Mouse (Mus musculus) spleen, postnatal 14 days (tissue): ENCODE measurements around the gene Sgsm2.
"Not testable (repeated sequence)": the region's sequence is repeated elsewhere in the genome, so short reads cannot be mapped to it uniquely, and the experiment has no call there.

ENCODE experiments used
- DNase-seq, 2 experiments: peaks; one replicate each; pipeline ENCODE4 v3.0.0; 2021 to 2022; ENCODE audit warnings: low spot score in 2 of 2

Gene Sgsm2

GRCm38 (mm10) chr11:74828965-74829550, 67.8 kb downstream of the Sgsm2 start:
- DNase-seq, result no peak

GRCm38 (mm10) chr11:74828404-74828931, 68.4 kb downstream of the Sgsm2 start:
- DNase-seq, result no peak

- DNase-seq, result no peak
Observed at GRCm38 (mm10) chr11:74827791-74828403, 69.0 kb downstream of the Sgsm2 start.

DNA sequence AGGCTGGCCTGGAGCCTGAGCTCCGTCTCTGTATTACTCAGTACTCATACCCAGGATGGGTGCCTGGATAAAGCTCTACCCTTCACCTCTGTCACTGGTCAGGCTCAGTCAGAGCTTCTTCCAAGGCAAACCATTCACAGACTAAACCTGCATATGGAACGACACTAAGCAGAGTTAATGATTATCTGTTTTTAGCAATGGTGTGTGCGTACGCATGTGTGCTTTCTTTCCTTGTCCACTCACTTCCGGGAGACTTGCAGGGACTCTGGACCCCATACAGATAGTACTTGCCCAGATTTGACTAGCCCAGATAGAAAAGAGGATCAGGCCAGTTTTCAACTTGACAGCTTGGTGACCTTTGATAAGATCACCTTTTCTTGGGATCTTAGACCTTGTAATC, 70.2 kb downstream of the Sgsm2 start:
- DNase-seq, result no peak

- DNase-seq, result no peak
Observed at GRCm38 (mm10) chr11:74826151-74826550, 70.7 kb downstream of the Sgsm2 start.

- DNase-seq, result no peak
Observed at GRCm38 (mm10) chr11:74822746-74823440, 74.0 kb downstream of the Sgsm2 start.

DNA sequence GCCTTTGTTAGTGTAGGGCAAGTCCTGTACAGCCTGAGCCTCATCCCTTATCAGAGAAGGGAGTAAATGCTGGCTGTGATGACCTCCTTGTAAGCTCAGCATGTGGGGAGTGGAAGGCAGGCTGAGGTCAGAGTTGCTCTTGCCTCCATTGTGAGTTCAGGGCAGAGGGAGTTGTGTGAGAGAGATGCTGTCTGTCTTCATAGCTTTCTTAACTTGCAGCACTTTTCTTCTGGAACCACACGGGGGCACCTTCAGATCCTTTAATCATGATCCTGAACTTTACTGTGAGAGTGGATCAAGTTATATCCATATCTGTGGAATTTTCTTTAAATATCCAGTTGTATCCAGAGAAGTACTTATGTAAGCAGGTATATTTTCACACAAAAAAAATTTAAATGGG, 75.4 kb downstream of the Sgsm2 start:
- DNase-seq, result no peak

DNA sequence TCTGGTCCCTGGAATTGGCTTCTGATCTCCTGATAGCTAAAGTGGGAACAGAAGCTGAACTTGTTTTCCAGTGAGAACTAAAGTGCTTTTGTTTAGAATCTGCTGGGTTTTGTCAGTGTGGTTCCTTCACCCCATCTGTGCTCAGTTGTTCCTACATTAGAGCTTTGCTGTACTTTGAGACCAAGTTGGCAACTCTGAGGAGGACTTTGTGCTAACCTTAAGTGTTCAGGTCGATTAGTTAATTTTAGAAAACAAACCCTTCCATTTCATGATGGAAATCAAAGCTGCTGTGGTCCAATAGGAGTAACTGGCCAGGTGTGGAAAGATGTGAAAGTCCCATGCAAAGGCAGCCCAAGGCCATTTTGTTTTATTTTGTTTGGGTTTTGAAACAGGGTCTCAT, 75.9 kb downstream of the Sgsm2 start:
- DNase-seq, result no peak

DNA sequence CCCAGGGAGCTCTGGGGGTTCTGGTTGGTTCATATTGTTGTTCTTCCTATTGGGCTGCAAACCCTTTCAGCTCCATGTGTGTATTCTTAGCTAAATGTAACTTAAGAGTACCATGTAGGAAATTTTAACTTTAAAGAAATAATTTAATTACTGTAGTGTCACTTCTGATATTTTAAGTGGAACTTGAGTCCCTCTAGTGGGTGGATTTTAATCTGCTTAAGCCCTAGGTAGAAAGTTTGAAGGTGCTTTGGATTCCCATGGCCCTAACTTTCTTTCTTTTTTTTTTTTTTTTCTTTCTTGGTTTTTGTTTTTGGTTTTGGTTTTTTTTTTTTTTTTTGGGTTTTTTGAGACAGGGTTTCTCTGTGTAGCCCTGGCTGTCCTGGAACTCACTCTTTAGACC, 81.1 kb downstream of the Sgsm2 start:
- DNase-seq, result no peak

GRCm38 (mm10) chr11:74811538-74811937, 85.3 kb downstream of the Sgsm2 start:
- DNase-seq, result no peak

DNA sequence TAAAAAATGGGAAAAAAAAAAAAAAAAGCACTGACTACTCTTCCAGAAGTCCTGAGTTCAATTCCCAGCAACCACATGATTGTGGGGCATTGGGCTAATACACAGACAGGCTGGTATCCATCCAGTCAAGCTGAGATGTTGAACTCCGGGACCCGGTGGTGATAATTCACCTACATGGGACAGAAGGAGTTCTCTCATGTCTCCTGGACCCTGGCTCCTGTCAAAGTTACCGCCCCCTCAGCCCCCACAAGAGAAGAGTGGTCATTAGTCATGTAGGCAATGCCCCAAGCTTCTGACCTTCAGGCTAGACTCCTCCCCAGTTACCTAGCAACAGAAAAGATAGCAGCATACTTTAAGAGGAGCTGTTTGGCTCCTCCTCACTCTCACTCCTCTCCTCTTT, 85.8 kb downstream of the Sgsm2 start:
- not testable (repeated sequence) for DNase-seq

DNA sequence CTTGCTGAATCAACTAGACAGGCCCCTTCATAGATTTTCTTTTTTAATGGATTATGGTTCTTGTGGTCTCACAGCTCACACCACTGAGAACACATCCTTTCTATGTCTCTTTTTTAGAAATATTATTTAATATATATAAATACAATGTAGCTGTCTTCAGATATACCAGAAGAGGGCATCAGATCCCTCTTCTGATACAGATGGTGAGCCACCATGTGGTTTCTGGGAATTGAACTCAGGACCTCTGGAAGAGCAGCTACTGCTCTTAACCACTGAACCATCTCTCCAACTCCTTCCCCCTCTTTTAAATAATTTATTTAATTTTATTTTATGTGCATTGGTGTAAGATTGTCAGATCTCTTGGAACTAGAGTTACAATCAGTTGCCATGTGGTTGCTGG, 86.7 kb downstream of the Sgsm2 start:
- no peak for DNase-seq

- DNase-seq, result no peak
Observed at GRCm38 (mm10) chr11:74808251-74808853, 88.5 kb downstream of the Sgsm2 start.

DNA sequence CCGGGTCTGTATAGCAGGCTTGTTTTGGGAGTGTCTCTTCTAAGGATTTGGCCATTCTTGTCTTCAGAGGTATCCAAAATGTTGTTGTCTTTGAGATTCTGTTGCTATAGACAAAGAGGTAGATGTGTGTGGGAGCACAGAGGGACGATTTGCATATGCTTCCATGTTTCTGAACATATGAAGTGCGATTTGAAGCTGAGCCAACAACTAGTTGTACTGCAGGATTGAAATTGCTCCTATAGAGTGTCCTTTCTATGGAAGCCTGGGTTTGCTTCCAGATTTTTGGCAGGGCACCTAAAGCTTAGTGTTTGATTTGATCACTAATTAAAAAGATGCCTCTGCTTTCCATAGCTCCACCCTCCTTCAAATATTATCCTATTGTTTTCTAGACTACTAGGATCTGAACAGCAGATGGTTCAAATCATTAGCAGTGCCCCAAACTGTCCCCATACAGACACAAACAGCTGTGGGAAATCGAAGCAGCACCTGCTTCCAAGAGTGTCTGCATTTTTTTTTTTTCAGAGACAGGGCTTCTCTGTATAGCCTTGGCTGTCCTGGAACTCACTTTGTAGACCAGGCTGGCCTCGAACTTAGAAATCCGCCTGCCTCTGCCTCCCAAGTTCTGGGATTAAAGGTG, 89.5 kb downstream of the Sgsm2 start:
- DNase-seq, result no peak

GRCm38 (mm10) chr11:74804081-74804627, 92.7 kb downstream of the Sgsm2 start:
- no peak for DNase-seq

DNA sequence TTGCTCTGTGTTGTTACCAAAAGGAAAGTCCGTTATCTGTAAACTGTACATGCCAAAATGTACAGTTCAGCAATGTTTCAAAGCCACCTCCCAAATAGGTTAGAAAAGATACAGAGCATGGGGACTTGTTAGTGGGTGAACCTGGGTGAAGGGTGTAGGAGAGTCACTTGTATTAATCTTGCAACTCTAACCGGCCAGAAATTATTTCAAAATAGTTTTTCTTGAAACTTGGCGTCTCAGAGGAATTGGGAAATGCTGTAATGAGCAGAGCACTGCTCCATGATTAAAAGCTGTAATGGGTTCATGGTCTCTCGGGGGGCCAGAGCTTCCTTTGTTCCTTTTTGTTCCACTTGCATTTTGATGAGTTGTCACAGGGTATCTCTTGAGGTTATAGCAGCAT, 96.2 kb downstream of the Sgsm2 start:
- DNase-seq, result no peak
